11 mouse cellular contexts compared by ENCODE assay signal in genomic region chr9:51964110-51964509, GRCm38 (mm10). TPM values are rescaled to one million over a fixed set of nuclear protein-coding genes. Genes with fewer than 3 reads are reported as not detected.
A peak's percentile ranks its signal among the peaks of the same experiment; 100 is the strongest.
DNase-seq lines count a peak whose midpoint lies in the region; ATAC-seq and TF ChIP-seq lines count a peak whose summit lies in the region.
"Had no signal": no experiment of that assay in that cellular context is flagged by ENCODE, and none has a peak within 500 bp of the region (broad histone marks: within the 10 kb centered on the region; RNA-seq: fewer than 3 reads in every experiment).

No protein-coding gene starts in this region.

- H3K4me1 ChIP-seq in hindbrain, postnatal 0 days (ENCODE audit: insufficient read depth, low read length), result peaks cover 12% of the 10 kb centered on the region; the same call in 1 of the 2 replicates
- peaks cover 11% of the 10 kb centered on the region for H3K4me1 ChIP-seq in hindbrain, embryonic 14.5 days (replicated peaks; ENCODE audit: control insufficient read depth, insufficient read depth, low read length)
- peaks cover 28% of the 10 kb centered on the region for H3K4me1 ChIP-seq in midbrain, embryonic 13.5 days (replicated peaks)
- H3K4me1 ChIP-seq in midbrain, embryonic 11.5 days (ENCODE audit: control insufficient read depth, insufficient read depth, low read length), result peaks cover 7% of the 10 kb centered on the region; the same call in 1 of the 2 replicates

- no peaks in the 10 kb centered on the region for H3K27me3 ChIP-seq in hindbrain, postnatal 0 days (ENCODE audit: insufficient read depth, low read length)
- no peaks in the 10 kb centered on the region for H3K27me3 ChIP-seq in hindbrain, embryonic 14.5 days (ENCODE audit: control insufficient read depth, insufficient read depth, low read length)
- peaks cover 13% of the 10 kb centered on the region; the same call in 1 of the 2 replicates for H3K27me3 ChIP-seq in midbrain, embryonic 13.5 days
- no peaks in the 10 kb centered on the region for H3K27me3 ChIP-seq in midbrain, embryonic 11.5 days (ENCODE audit: control insufficient read depth, insufficient read depth, low read length)
- no peaks in the 10 kb centered on the region for H3K27me3 ChIP-seq in myocyte (ENCODE audit: control insufficient read depth, insufficient read depth, insufficient read length)
- H3K27me3 ChIP-seq: forebrain, embryonic 15.5 days; hindbrain, embryonic 12.5 days had no signal

- ATAC-seq in hindbrain, postnatal 0 days, result no peak
- ATAC-seq in hindbrain, embryonic 14.5 days (ENCODE audit: low FRiP score), result no peak
- ATAC-seq in midbrain, embryonic 13.5 days, result no peak
- no peak for ATAC-seq in midbrain, embryonic 11.5 days (ENCODE audit: low FRiP score)

- H3K4me3 ChIP-seq in hindbrain, postnatal 0 days (ENCODE audit: low read length), result no peak overlapping the region
- no peak overlapping the region for H3K4me3 ChIP-seq in hindbrain, embryonic 14.5 days (replicated peaks; ENCODE audit: low read length)
- H3K4me3 ChIP-seq in midbrain, embryonic 13.5 days (replicated peaks), result peak overlapping the region; percentile 85; the same call in 1 of the 2 replicates
- no peak overlapping the region for H3K4me3 ChIP-seq in midbrain, embryonic 11.5 days (ENCODE audit: low read depth, low read length)
- peak overlapping the region; percentile 33 for H3K4me3 ChIP-seq in myocyte

- TF ChIP-seq POLR2A in myocyte (IDR thresholded peaks at IDR 0.05; ENCODE audit: insufficient read length, low read depth), result no peak

- no peak overlapping the region for H3K9ac ChIP-seq in hindbrain, postnatal 0 days (replicated peaks; ENCODE audit: low read length)
- no peak overlapping the region for H3K9ac ChIP-seq in hindbrain, embryonic 14.5 days
- no peak overlapping the region for H3K9ac ChIP-seq in midbrain, embryonic 13.5 days (replicated peaks)
- H3K9ac ChIP-seq in midbrain, embryonic 11.5 days (ENCODE audit: low read length), result no peak overlapping the region

- H3K9me3 ChIP-seq in hindbrain, postnatal 0 days (ENCODE audit: low read length), result no peaks in the 10 kb centered on the region
- no peaks in the 10 kb centered on the region for H3K9me3 ChIP-seq in hindbrain, embryonic 14.5 days (ENCODE audit: control insufficient read depth, low read length)
- 0 out of 2 replicates have a peak, but pooled peaks cover 2% of the 10 kb centered on the region for H3K9me3 ChIP-seq in midbrain, embryonic 13.5 days
- no peaks in the 10 kb centered on the region for H3K9me3 ChIP-seq in midbrain, embryonic 11.5 days (ENCODE audit: control insufficient read depth, low read length)
- H3K9me3 ChIP-seq: forebrain, embryonic 15.5 days; G1E had no signal

- no peak overlapping the region for H3K27ac ChIP-seq in hindbrain, postnatal 0 days
- H3K27ac ChIP-seq in hindbrain, embryonic 14.5 days, result no peak overlapping the region
- H3K27ac ChIP-seq in midbrain, embryonic 13.5 days, result no peak overlapping the region
- no peak overlapping the region for H3K27ac ChIP-seq in midbrain, embryonic 11.5 days (ENCODE audit: low read depth, low read length)

- 70% methylated on average over 6 of the region's 6 CpGs for WGBS in hindbrain, postnatal 0 days
- WGBS in hindbrain, embryonic 14.5 days, result 68% methylated on average over 6 of the region's 6 CpGs
- 68% methylated on average over 6 of the region's 6 CpGs for WGBS in midbrain, embryonic 13.5 days
- WGBS in midbrain, embryonic 11.5 days, result 67% methylated on average over 6 of the region's 6 CpGs

- no peak for TF ChIP-seq CTCF in hindbrain, postnatal 0 days (IDR thresholded peaks at IDR 0.05; ENCODE audit: low read depth)

- peak overlapping the region; percentile 83; the same call in 1 of the 2 replicates for H3K4me2 ChIP-seq in hindbrain, postnatal 0 days (ENCODE audit: low read depth, low read length)
- no peak overlapping the region; the same call in 1 of the 2 replicates for H3K4me2 ChIP-seq in hindbrain, embryonic 14.5 days (replicated peaks)
- no peak overlapping the region for H3K4me2 ChIP-seq in midbrain, embryonic 13.5 days (replicated peaks)
- H3K4me2 ChIP-seq in midbrain, embryonic 11.5 days, result no peak overlapping the region
- H3K4me2 ChIP-seq in myocyte (ENCODE audit: low read depth), result peak overlapping the region; percentile 94

- no peak overlapping the region for H3ac ChIP-seq in myocyte (ENCODE audit: control insufficient read depth, insufficient read length)

- peak; percentile 86 for DNase-seq in adrenal gland, adult 8-10 months
- DNase-seq in adrenal gland, postnatal 25 days, result no peak
- DNase-seq in hindbrain, postnatal 0 days (ENCODE audit: low spot score), result no peak
- no peak for DNase-seq in hindbrain, embryonic 14.5 days (ENCODE audit: low spot score)
- no peak for DNase-seq in midbrain, embryonic 11.5 days (ENCODE audit: low spot score, missing footprints)
- DNase-seq in cerebellum, adult 11-12 months, result no peak

- H3K36me3 ChIP-seq in hindbrain, postnatal 0 days (ENCODE audit: insufficient read depth, low read length), result no peaks in the 10 kb centered on the region
- no peaks in the 10 kb centered on the region for H3K36me3 ChIP-seq in hindbrain, embryonic 14.5 days (replicated peaks; ENCODE audit: control insufficient read depth, insufficient read depth)
- H3K36me3 ChIP-seq in midbrain, embryonic 13.5 days, result no peaks in the 10 kb centered on the region
- no peaks in the 10 kb centered on the region for H3K36me3 ChIP-seq in midbrain, embryonic 11.5 days (ENCODE audit: control insufficient read depth, insufficient read depth, low read length)
- H3K36me3 ChIP-seq in myocyte (ENCODE audit: control insufficient read depth, insufficient read depth), result no peaks in the 10 kb centered on the region
- H3K36me3 ChIP-seq: forebrain, embryonic 15.5 days; hindbrain, embryonic 12.5 days had no signal

- H3K79me2 ChIP-seq in myocyte (ENCODE audit: control insufficient read depth, insufficient read depth), result no peaks in the 10 kb centered on the region

TF ChIP-seq in myocyte, 11 proteins besides CTCF, POLR2A, EP300 and RAD21:
- TF ChIP-seq CEBPB (IDR thresholded peaks at IDR 0.05; ENCODE audit: insufficient read depth, poor library complexity, severe bottlenecking) (no peak), REST (IDR thresholded peaks at IDR 0.05; ENCODE audit: insufficient read depth, insufficient read length) (no peak), MAX (IDR thresholded peaks at IDR 0.05; ENCODE audit: low read depth) (no peak), MYOD1 (IDR thresholded peaks at IDR 0.05; ENCODE audit: control insufficient read depth in 1 of 3, insufficient read length in 2 of 3, low read depth in 2 of 3) (peak in 1 of 3 experiments; percentile 16), MYOG (IDR thresholded peaks at IDR 0.05; ENCODE audit: control insufficient read depth in 1 of 3, insufficient read depth in 1 of 3, insufficient read length in 2 of 3, low read depth in 2 of 3) (no peak)

RNA-seq across cellular contexts. Expression of gene Fdx1, which starts 0.8 kb away (rescaled TPM):
- total RNA-seq in adrenal gland, adult 8-10 months (2022), result 1,000 to 10,000 TPM; 1,389 to 2,039 (median 1,779) TPM
- total RNA-seq in adrenal gland, postnatal 25 days (2021), result 1,622 and 2,124 TPM in 2 replicates
- total RNA-seq in hindbrain, postnatal 0 days (2014; rRNA removed), result 13.2 and 18.9 TPM in 2 replicates
- polyA plus RNA-seq in hindbrain, postnatal 0 days (2015; fragmentation: Nextera tagmentation; extraction: Ambion mirVana), result 47.6 and 50.7 TPM in 2 replicates
- 40.8 and 46.1 TPM in 2 replicates for polyA plus RNA-seq in hindbrain, embryonic 14.5 days (2014; fragmentation: Nextera tagmentation; extraction: Ambion mirVana)
- 37.3 and 39.1 TPM in 2 replicates for polyA plus RNA-seq in midbrain, embryonic 13.5 days (2015; fragmentation: Nextera tagmentation; extraction: Ambion mirVana)
- 46.7 and 51.6 TPM in 2 replicates for polyA plus RNA-seq in midbrain, embryonic 11.5 days (2014; fragmentation: Nextera tagmentation; extraction: Ambion mirVana)
- 16.0 TPM for polyA plus RNA-seq in myocyte (2012; fragmentation: generic; extraction: Trizol)

Comparison
In these comparisons a context has a peak if more than half of its experiments do, and no peak if none do; other contexts are left out.
1. H3K4me2 ChIP-seq: peak in hindbrain, postnatal 0 days (single experiment) and myocyte (single experiment); none in hindbrain, embryonic 14.5 days (single experiment), midbrain, embryonic 13.5 days (single experiment) and midbrain, embryonic 11.5 days (single experiment).
2. H3K4me3 ChIP-seq: peak in midbrain, embryonic 13.5 days (single experiment) and myocyte (single experiment); none in hindbrain, postnatal 0 days (single experiment), hindbrain, embryonic 14.5 days (single experiment) and midbrain, embryonic 11.5 days (single experiment).